Mouse (Mus musculus): ENCODE data around the gene Cracr2a.

Cracr2a gene

GRCm38 (mm10) chr6:127617258-127618025 lies 56.3 kb downstream of the Cracr2a start:
- DNase-seq (ENCODE audit: inconsistent age in 2 of 2, low spot score in 1 of 2): peak; percentile 16 to 55

- DNase-seq (ENCODE audit: inconsistent age in 2 of 2, low spot score in 1 of 2): no peak
These were observed 57.5 kb downstream of the Cracr2a start for GRCm38 (mm10) chr6:127618686-127619085.

- peak; percentile 43 to 82 for DNase-seq (ENCODE audit: inconsistent age in 2 of 2, low spot score in 1 of 2)
These were observed 64.0 kb downstream of the Cracr2a start for GRCm38 (mm10) chr6:127625135-127625534.

GRCm38 (mm10) chr6:127627453-127627852 lies 66.3 kb downstream of the Cracr2a start:
- no peak for DNase-seq (ENCODE audit: inconsistent age in 2 of 2, low spot score in 1 of 2)

GRCm38 (mm10) chr6:127629249-127629648 lies 68.1 kb downstream of the Cracr2a start:
- no peak for DNase-seq (ENCODE audit: inconsistent age in 2 of 2, low spot score in 1 of 2)

GRCm38 (mm10) chr6:127634858-127635257 lies 73.7 kb downstream of the Cracr2a start:
- DNase-seq (ENCODE audit: inconsistent age in 2 of 2, low spot score in 1 of 2): no peak

- DNase-seq (ENCODE audit: inconsistent age in 2 of 2, low spot score in 1 of 2): no peak
These were observed 74.5 kb downstream of the Cracr2a start for GRCm38 (mm10) chr6:127635462-127636189.

GRCm38 (mm10) chr6:127641077-127641801 lies 80.1 kb downstream of the Cracr2a start:
- no peak for DNase-seq (ENCODE audit: inconsistent age in 2 of 2, low spot score in 1 of 2)

- no peak for DNase-seq (ENCODE audit: inconsistent age in 2 of 2, low spot score in 1 of 2)
These were observed 94.8 kb downstream of the Cracr2a start for GRCm38 (mm10) chr6:127655988-127656387.

GRCm38 (mm10) chr6:127657152-127657551 lies 96.0 kb downstream of the Cracr2a start:
- DNase-seq (ENCODE audit: inconsistent age in 2 of 2, low spot score in 1 of 2): no peak

- no peak for DNase-seq (ENCODE audit: inconsistent age in 2 of 2, low spot score in 1 of 2)
These were observed 98.3 kb downstream of the Cracr2a start for GRCm38 (mm10) chr6:127659472-127659871.

- DNase-seq (ENCODE audit: inconsistent age in 2 of 2, low spot score in 1 of 2): no peak
These were observed 98.8 kb downstream of the Cracr2a start for GRCm38 (mm10) chr6:127659966-127660365.

GRCm38 (mm10) chr6:127661717-127662292 lies 100.7 kb downstream of the Cracr2a start:
- DNase-seq (ENCODE audit: inconsistent age in 2 of 2, low spot score in 1 of 2): no peak

- DNase-seq (ENCODE audit: inconsistent age in 2 of 2, low spot score in 1 of 2): no peak
These were observed 102.1 kb downstream of the Cracr2a start for GRCm38 (mm10) chr6:127663263-127663662.

- no peak for DNase-seq (ENCODE audit: inconsistent age in 2 of 2, low spot score in 1 of 2)
These were observed 108.2 kb downstream of the Cracr2a start for GRCm38 (mm10) chr6:127669313-127669712.

- DNase-seq (ENCODE audit: inconsistent age in 2 of 2, low spot score in 1 of 2): no peak
These were observed 108.9 kb downstream of the Cracr2a start for GRCm38 (mm10) chr6:127670031-127670430.

GRCm38 (mm10) chr6:127672071-127672470 lies 110.9 kb downstream of the Cracr2a start:
- peak; percentile 77 to 87 for DNase-seq (ENCODE audit: inconsistent age in 2 of 2, low spot score in 1 of 2)

- DNase-seq (ENCODE audit: inconsistent age in 2 of 2, low spot score in 1 of 2): no peak
These were observed 115.7 kb downstream of the Cracr2a start for GRCm38 (mm10) chr6:127676866-127677265.

GRCm38 (mm10) chr6:127678320-127678719 lies 117.2 kb downstream of the Cracr2a start:
- DNase-seq (ENCODE audit: inconsistent age in 2 of 2, low spot score in 1 of 2): no peak

GRCm38 (mm10) chr6:127678998-127679397 lies 117.9 kb downstream of the Cracr2a start:
- DNase-seq (ENCODE audit: inconsistent age in 2 of 2, low spot score in 1 of 2): no peak

GRCm38 (mm10) chr6:127680784-127681183 lies 119.6 kb downstream of the Cracr2a start:
- no peak for DNase-seq (ENCODE audit: inconsistent age in 2 of 2, low spot score in 1 of 2)

All from adrenal gland, adult (tissue).